Mouse (Mus musculus) ES-CJ7 (cell line): Measurements from ENCODE around the gene Erp44.

Experiments used
- DNase-seq: peaks from one replicate; pipeline ENCODE4 v3.0.0; 2011; ENCODE audit warnings: low read depth, low spot score

The Erp44 gene

DNA sequence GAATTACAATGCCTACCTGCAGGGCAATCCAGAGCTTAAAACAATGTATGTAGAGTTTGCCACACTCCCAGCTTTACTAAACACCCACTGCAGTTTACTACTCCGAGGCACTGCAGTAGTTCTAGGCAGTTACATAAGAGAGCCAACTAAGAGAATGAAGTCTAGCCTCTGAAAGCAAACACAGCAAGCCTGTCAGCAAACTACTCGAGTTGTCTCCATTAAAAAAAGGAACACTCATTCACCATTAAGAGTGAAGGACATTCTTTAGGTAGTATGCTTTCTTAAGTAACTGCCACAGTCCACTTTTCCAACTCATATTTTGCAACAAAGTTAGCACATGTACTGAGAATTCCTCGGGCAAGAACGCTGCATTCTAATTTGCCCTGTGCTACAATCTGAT is 40.3 kb downstream of the Erp44 start:
- no peak for DNase-seq

GRCm38 (mm10) chr4:48236721-48237120 is 42.6 kb downstream of the Erp44 start:
- DNase-seq, result no peak

GRCm38 (mm10) chr4:48226800-48227199 is 52.6 kb downstream of the Erp44 start:
- DNase-seq, result peak; percentile 14

DNA sequence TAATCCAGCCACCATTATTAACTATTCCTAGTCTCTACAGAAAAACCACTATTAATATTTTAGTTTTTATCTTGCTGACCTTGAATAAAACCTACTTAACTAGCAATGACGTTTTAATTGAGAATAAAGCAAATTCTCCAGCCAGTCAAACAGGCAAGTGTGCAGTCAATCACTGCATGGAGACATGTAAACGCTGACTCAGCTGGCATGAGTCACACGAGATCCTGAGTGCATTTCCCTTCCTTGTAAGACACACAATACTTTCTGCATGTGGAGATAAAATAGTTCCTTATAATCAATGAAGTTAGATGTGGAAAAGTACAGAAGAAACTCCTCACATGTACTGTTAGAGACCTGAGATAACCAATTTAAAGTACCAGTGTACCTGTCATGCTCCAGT is 53.8 kb downstream of the Erp44 start:
- DNase-seq, result no peak

- peak; percentile 59 for DNase-seq
Measured at GRCm38 (mm10) chr4:48225173-48225572, 54.2 kb downstream of the Erp44 start.

DNA sequence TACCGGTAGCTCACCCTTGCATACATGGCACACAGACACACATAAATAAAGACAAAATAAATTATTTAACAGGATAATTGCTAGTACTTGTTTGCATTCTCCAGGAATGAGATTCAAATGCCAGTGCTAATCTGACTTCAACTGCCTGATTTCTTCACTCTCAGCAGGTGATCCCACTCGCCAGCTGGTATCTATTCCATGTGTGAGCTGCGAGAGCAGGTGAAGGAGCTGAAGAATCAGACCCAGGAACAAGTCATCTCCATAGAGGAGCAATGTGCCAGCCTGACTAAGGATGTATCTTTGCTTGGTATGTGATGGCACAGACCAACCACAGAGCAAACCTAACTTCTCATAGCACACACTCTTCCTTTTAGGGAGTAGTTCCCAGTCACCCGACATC is 75.8 kb downstream of the Erp44 start:
- DNase-seq, result no peak

DNA sequence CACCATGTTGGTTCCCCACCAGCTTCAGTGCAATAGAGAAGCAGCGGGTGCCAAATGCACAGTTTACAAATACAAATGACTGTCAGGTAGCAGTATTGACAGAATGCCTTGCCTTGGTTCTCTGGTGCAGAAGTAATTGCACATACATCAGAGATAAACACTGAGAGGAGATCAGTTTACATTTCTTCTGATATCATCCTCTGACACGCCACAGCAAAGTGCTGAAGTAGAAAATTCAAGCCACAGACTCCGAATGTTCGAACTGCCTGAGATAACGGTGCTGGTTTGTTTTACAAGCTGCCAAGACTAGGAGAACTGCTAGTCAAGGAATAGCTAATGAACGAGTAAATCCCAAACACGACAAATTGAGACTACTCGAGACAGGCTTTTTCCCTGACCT is 80.9 kb downstream of the Erp44 start:
- DNase-seq, result no peak

GRCm38 (mm10) chr4:48197925-48198324 is 81.4 kb downstream of the Erp44 start:
- DNase-seq, result no peak

DNA sequence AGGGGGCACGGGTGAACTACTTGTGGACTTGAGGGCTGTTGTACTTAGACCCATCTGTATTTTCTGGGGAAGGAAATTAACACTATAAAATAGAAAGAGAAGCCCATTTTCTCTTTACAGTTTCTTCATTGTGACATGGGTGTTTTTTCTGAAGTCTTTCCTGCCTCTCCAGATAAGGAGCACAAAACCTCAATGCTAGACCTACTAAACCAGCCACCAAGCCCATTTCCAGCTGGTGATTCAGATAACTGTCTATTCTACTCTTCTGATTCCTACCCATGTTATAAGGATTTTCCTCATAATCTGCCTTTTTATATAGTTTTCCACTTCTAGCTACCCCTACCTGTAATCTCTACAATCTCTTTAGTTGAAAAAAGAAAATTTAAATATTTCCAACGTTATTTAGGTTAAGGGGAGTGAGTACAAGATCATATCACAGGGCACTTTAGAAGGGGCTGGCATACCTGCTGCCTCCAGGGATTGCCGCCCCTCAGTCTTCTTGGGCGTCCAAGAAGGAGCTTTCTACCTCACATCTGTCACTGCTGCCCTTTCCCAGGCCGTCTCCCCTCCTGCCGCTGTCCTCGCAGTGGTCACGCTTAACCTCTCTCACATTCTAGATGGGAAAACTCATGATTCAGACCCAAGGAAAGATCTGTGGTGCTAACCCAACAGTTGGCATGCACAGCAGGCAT is 97.1 kb downstream of the Erp44 start:
- DNase-seq, result no peak

GRCm38 (mm10) chr4:48181366-48181765 is 98.0 kb downstream of the Erp44 start:
- DNase-seq, result no peak

DNA sequence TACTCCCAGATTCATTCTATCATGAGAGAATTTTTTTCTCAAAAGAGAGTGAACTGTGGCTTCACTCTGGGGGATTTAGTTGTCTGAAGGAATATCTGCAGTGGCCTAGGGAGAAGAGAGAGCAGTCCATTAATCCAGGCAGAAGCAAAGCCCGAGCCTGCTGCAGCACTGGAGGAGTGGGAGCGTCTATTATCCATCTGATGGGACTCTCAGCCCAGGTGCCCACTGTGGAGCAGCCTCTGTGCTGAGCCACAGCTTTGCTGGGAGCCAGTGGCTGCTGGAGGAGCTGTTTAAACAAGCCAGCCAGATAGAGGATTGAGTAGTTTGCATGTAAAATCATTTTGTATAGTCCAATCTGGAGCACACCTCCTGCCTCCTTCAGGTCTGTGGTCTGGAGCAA is 98.4 kb downstream of the Erp44 start:
- no peak for DNase-seq

GRCm38 (mm10) chr4:48175666-48176065 is 103.7 kb downstream of the Erp44 start:
- DNase-seq, result no peak

- no peak for DNase-seq
Measured at GRCm38 (mm10) chr4:48163851-48164250, 115.5 kb downstream of the Erp44 start.

- DNase-seq, result no peak
Measured at GRCm38 (mm10) chr4:48160386-48160785, 119.0 kb downstream of the Erp44 start.

GRCm38 (mm10) chr4:48155864-48156263 is 123.5 kb downstream of the Erp44 start:
- peak; percentile 30 for DNase-seq

- DNase-seq, result no peak
Measured at GRCm38 (mm10) chr4:48153229-48153628, 126.1 kb downstream of the Erp44 start.

DNA sequence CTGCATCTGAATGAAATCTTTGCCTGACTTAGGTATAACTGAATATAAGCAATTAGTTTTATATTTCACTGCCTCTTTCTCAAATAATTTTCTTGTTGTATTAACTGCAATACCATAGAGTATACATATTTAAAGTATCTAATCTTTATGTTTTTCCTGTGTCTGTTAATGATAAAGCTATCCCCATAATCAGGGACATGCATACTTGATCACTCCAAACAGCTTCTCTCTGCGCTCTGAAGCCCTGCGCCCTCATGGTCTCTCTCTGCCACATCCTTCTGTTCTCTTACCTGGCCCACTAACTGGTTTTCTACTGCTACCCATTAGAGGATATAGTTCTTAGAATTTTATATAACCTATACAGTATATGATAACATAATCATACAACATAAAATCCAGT is 129.9 kb downstream of the Erp44 start:
- DNase-seq, result no peak
